Mouse (Mus musculus): Measurements from ENCODE around the gene Coa5.

GRCm38 (mm10) chr1:37386448-37386971 lies 43.4 kb downstream of the Coa5 start:
- no peak for TF ChIP-seq POLR2A (IDR thresholded peaks at IDR 0.05; ENCODE audit: low read depth, low read length)
- TF ChIP-seq CTCF (IDR thresholded peaks at IDR 0.05; ENCODE audit: extremely low read depth, insufficient read depth, insufficient read length, insufficient replicate concordance), result no peak
